Mouse (Mus musculus): ENCODE results near the gene Prl8a6. TPM values are rescaled to one million over a fixed set of nuclear protein-coding genes. Genes with fewer than 3 reads are reported as not detected.

The Prl8a6 gene
- not detected for polyA plus RNA-seq (2014; fragmentation: Illumina TruSeq; extraction: RNeasy Lipid Tissue Mini Kit (QIAGEN cat#74804); ENCODE audit: low read depth, low replicate concordance)

GRCm38 (mm10) chr13:27438588-27438987 lies at the start of gene Prl8a6:
Gene Prl8a6 (minus strand): TSS chr13:27438688.

GRCm38 (mm10) chr13:27390746-27391145 lies 47.7 kb downstream of the Prl8a6 start, which contains the start of gene Prl2b1:
Gene Prl2b1 (minus strand): TSS chr13:27390846.

Other genes starting within 250 kb of the Prl8a6 start
- not detected for gene Prl3c1, start 242.0 kb downstream of the Prl8a6 start, polyA plus RNA-seq (2014; fragmentation: Illumina TruSeq; extraction: RNeasy Lipid Tissue Mini Kit (QIAGEN cat#74804); ENCODE audit: low read depth, low replicate concordance)
- gene Prl3b1, start 196.8 kb downstream of the Prl8a6 start, polyA plus RNA-seq (2014; fragmentation: Illumina TruSeq; extraction: RNeasy Lipid Tissue Mini Kit (QIAGEN cat#74804); ENCODE audit: low read depth, low replicate concordance), result not detected
- gene Prl3a1, start 179.3 kb downstream of the Prl8a6 start, polyA plus RNA-seq (2014; fragmentation: Illumina TruSeq; extraction: RNeasy Lipid Tissue Mini Kit (QIAGEN cat#74804); ENCODE audit: low read depth, low replicate concordance), result not detected
- gene Prl6a1, start 126.1 kb downstream of the Prl8a6 start, polyA plus RNA-seq (2014; fragmentation: Illumina TruSeq; extraction: RNeasy Lipid Tissue Mini Kit (QIAGEN cat#74804); ENCODE audit: low read depth, low replicate concordance), result not detected
- 43.7 TPM for gene Prl8a2, start 93.0 kb downstream of the Prl8a6 start, polyA plus RNA-seq (2014; fragmentation: Illumina TruSeq; extraction: RNeasy Lipid Tissue Mini Kit (QIAGEN cat#74804); ENCODE audit: low read depth, low replicate concordance)
- gene Prl2b1, start 47.8 kb downstream of the Prl8a6 start, polyA plus RNA-seq (2014; fragmentation: Illumina TruSeq; extraction: RNeasy Lipid Tissue Mini Kit (QIAGEN cat#74804); ENCODE audit: low read depth, low replicate concordance), result not detected
- gene Prl8a8, start 74.5 kb upstream of the Prl8a6 start, polyA plus RNA-seq (2014; fragmentation: Illumina TruSeq; extraction: RNeasy Lipid Tissue Mini Kit (QIAGEN cat#74804); ENCODE audit: low read depth, low replicate concordance), result not detected
- not detected for gene Prl8a9, start 125.9 kb upstream of the Prl8a6 start, polyA plus RNA-seq (2014; fragmentation: Illumina TruSeq; extraction: RNeasy Lipid Tissue Mini Kit (QIAGEN cat#74804); ENCODE audit: low read depth, low replicate concordance)
- not detected for gene Prl8a1, start 143.5 kb upstream of the Prl8a6 start, polyA plus RNA-seq (2014; fragmentation: Illumina TruSeq; extraction: RNeasy Lipid Tissue Mini Kit (QIAGEN cat#74804); ENCODE audit: low read depth, low replicate concordance)
- gene Prl7b1, start 171.9 kb upstream of the Prl8a6 start, polyA plus RNA-seq (2014; fragmentation: Illumina TruSeq; extraction: RNeasy Lipid Tissue Mini Kit (QIAGEN cat#74804); ENCODE audit: low read depth, low replicate concordance), result not detected
- gene Prl7a1, start 203.8 kb upstream of the Prl8a6 start, polyA plus RNA-seq (2014; fragmentation: Illumina TruSeq; extraction: RNeasy Lipid Tissue Mini Kit (QIAGEN cat#74804); ENCODE audit: low read depth, low replicate concordance), result not detected
- not detected for gene Prl7a2, start 229.3 kb upstream of the Prl8a6 start, polyA plus RNA-seq (2014; fragmentation: Illumina TruSeq; extraction: RNeasy Lipid Tissue Mini Kit (QIAGEN cat#74804); ENCODE audit: low read depth, low replicate concordance)